Mouse (Mus musculus) fibroblast of lung, adult 2 months (primary cell): Measurements from ENCODE around the gene Gm29423.
"Not testable (repeated sequence)": the region's sequence is repeated elsewhere in the genome, so short reads cannot be mapped to it uniquely, and the experiment has no call there.

Experiments
- DNase-seq: peaks from one replicate; pipeline ENCODE4 v3.0.0-alpha.2; 2011; ENCODE audit warnings: low read depth

Gene Gm29423

DNA sequence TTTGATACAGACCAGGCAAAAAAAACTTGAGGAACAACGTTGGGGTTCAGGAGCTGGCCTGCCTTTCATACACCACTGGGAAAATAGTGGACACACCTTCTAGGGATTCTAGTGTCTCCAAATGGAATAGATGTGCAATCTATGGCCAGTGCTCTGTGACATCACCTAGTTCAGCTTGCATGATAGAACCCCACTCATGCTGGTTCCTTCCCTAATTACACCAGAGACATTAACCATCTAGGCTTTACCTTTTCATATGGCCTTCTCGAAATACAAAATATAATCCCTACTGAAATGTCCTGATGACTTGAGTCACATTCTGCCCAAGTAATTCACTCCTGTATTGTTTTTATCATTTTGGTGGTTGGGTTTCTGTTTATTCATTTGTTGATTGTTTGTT lies at the start of gene Gm29423, which contains the start of gene Gm29644:
Gene Gm29423, minus strand, starts transcription at position 101 of the 400 bp plus-strand sequence.
Gene Gm29644, minus strand, starts transcription at position 157 of the 400 bp plus-strand sequence.
- DNase-seq = not testable (repeated sequence)

DNA sequence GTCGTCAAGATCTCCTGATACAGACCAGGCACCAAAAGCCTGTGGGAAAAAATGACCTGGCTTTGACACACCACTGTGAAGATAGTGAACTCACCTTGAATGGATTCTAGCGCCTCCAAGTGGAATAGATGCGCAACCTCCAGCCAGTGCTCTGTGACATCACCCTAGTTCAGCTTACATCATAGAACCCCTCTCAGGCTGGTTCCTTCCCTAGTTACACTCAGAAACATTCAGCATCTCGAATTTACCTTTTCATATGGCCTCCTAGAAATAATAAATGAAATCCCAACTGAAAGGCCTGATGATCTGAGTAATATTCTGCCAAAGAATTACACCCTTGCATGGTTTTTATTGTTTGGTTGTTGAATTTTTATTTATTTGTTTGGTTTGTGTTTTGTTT lies 29.5 kb downstream of the Gm29423 start, which contains the start of gene Gm21118:
Gene Gm21118, minus strand, starts transcription at position 101 of the 400 bp plus-strand sequence.
- DNase-seq = not testable (repeated sequence)
